Mouse (Mus musculus) right cerebral cortex, postnatal 14 days (tissue): ENCODE results near the gene Lsm6.
"Not testable (repeated sequence)": the region's sequence is repeated elsewhere in the genome, so short reads cannot be mapped to it uniquely, and the experiment has no call there.

ENCODE experiments used
- DNase-seq: peaks from one replicate; pipeline ENCODE4 v3.0.0; 2022

The Lsm6 gene

DNA sequence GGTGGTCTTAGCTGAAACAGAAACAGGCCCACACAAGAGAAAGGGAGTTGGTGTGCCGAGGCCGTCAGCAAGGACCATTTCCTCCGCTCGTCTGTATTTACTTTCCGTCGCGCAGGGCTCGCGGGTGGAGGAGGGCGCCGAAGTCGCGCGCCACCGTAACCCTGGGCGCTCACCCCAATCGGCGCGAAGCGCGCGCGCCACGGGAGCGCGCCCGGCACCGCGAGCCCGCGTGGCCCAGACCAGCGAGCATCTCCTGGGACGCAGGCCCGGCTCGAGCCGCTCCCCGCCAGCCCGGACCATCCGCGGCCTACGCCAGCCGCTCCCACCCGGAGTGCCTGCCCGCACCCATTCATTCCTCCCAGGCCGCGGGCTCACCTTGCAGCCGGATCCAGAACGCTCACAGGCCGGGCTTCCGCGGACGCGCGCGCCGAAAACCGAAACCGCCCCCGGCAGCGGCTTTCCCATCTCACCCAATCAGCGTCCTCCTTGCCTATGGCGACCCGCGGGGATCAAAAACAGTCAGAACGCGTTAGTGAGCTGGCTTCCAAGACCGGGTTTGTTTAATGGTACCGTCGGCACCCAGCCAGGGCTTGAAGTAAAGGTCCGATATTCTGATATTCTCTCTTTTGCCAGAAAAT lies at the start of gene Lsm6:
Gene Lsm6, minus strand, starts transcription at position 468 of the 638 bp plus-strand sequence.
- DNase-seq: peak; percentile 99

DNA sequence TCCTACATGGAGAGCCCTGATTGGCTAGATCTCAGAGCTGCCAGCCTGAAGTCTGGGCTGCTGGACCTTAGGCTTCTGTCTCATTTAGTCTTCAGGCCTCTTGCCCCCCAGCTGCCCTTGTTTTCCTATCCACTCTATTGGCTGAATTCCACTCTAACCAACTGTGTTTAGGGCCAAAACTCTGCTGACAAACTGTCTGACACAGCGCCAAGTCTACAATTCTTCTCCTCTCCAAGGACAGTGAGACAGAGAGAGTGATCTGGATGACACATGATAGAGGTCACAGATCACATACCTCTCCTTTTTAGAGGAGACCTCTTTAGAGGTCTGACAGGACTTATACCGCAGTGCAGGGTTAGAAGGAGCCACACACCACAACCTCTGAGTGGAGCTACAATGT lies 46.1 kb upstream of the Lsm6 start:
- DNase-seq: no peak

DNA sequence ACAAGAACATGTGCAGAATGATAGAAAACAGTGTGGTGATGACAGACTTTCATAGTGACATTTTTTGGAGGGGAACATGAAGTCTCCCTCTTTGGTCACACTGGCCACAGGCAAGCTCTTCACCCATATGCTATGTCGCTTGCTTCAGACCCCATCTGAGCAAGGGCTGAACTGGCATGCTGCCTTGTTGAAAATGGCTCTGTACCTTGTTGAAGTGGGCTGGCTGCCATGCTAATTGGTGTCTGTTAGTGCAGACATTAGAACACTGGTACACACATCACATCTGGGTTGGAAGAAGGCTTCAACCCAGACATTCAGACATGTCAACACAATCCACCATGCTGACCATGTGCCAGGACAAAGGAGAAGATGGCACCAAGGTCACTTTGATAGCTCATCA lies 42.1 kb upstream of the Lsm6 start:
- DNase-seq: no peak

DNA sequence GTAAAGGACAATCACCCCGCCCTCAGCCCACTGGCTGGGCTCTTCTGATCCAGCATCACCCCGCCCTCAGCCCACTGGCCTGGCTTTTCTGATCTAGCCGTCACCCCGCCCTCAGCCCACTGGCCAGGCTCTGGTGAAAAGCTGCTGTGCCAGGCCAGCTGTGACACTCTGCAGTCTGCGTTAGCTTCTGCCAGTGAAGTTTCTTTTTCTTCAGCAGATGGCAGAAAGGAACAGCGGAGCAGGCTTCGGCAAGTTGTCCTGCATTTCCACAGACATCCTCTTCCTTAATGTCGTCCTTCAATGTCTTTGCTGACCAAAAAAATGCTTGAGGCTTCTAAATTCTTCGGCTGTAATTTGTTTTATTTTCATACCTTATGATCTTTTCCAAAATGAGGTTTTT lies 41.1 kb upstream of the Lsm6 start:
- no peak for DNase-seq

DNA sequence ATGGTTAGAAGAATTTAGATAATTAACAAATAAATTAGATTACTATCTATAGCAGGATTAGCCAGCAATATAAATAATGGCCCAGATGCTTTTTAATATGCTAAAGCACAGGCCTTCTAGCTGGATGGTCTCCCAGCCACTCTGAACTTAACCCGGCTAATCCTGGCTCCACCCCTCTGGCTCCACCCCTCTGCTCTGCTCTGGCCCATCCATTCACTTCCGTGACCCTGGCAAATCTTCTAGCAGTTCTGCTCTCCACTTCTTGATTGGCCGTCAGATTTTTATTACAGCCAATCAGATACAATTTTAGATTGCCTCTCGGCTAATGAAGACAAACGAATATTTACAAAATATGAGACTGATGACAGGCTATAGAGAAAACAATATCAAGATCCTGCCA lies 39.8 kb upstream of the Lsm6 start:
- no peak for DNase-seq

DNA sequence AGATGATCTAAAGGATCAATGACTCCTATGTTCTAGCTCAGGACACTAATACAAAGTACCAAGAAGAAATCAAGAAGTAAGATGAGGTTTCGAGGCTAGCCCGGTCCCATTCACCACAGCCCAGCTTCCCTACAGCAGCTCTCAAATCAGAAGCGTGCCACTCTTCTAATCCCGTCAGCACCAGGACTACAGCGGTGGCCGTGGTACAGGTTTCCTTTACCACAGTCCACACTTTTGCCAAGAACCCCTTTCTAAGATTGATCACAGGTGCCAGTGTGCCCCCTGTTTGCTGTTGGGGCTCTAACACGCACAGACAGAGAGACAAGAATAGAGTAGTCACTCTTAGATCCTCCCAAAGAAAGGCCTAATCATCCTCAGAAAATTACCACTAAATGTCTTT lies 36.5 kb upstream of the Lsm6 start:
- DNase-seq: no peak

DNA sequence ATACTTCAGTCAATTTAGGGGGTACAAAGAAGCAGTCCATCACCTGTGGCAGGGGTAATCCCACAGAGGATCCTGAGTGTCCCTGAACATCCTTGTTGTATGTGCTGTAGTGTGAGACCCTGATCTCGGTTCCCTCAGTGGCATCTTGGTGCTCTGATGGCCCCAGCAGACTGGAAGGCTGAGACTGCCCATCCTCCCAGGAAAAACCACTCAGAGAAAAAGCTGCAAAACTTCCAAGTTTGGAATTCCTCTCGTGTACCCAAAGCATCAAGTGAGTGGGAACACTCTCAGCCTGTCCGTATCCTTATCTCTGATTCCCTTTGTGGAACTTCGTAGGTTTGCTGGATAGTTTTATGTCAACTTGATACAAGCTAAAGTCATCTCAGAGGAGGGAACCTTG lies 31.3 kb upstream of the Lsm6 start:
- no peak for DNase-seq

DNA sequence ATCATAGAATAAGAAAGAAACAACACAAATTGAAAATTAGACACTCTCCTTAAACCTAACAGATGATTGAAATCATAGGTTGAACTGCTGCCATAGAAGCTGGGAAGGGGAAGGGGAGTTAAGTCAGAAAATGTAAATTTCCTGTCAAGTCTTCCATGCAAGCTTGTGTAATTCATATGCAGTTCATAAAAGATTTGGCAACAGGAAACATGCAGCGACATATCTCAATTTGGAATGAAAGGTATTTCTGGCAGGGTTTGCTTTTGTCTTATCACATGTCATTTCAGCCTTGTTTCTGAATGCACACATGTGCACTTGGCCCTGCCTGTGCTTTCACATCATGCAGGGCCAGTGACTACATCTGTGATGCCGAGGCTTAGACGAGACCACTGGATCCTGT lies 26.3 kb upstream of the Lsm6 start:
- DNase-seq: no peak

DNA sequence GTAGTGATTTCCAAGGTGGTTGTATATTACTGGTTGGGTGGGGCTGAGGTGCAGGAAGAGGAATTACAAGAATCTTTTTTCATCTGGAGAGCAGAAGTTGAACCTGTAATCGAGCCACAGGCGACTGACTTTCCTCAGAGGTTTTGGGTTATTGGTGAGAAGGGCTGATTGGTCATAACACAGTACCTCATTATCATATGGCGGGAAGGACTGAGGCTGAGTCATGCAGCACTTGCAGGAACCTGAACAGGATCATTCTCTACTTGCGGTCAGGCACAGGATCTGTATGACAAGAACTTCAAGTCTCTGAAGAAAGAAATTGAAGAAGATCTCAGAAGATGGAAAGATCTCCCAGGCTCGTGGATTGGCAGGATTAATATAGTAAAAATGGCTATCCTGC lies 23.6 kb upstream of the Lsm6 start:
- DNase-seq: no peak

DNA sequence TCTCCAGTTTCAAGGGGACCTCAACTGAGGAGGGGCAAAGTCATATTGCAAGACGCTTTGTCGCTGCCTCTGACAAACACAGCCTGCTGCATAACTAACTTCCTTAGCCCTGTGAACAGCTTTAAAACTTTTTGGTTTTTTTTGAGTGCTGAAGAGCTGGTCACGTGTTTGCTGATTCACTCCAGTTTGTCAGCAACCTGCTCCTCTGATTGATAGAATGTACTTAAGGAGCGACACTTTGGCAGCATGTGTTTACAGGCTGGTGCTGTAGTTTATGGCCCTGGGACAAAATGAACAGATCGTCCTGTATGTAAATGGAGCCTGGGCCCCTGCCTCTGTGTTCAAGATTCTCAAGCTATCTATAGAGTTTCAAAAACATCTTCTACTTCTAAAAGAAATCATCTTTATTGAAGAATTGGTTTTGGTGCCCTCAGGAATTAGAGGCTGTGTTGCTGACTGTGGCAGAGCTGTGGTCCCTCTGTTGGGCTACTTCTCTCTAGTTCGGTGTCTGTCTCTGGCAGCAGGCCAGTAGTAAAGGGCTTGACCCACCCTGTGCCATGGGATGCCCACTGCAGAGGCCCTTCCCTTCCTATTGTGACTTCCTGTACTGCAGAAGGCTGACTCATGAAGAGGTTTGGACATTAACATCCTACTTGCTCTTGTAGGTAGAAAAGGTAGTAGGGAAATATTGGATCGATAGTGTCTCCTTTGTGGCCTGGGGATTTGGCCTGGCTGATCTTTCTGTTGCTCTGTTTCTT lies 17.9 kb upstream of the Lsm6 start:
- DNase-seq: no peak

DNA sequence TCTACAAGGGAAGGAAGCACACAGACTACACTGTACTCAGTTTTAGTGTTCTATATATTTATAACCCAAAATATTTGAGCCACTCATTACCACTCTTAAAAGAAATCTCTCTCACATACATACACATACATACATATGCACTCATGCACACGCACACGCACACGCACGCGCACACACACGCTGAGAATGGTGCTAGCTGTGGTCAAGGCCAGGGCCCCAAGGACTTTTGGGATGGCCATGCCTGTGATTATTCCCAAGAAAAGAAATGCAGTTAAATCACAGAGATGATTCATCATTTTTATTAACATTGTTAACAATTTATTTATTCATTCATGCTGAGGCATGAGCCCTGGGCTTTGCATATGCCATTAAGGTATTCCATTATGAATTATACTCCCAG lies 15.2 kb upstream of the Lsm6 start:
- no peak for DNase-seq

DNA sequence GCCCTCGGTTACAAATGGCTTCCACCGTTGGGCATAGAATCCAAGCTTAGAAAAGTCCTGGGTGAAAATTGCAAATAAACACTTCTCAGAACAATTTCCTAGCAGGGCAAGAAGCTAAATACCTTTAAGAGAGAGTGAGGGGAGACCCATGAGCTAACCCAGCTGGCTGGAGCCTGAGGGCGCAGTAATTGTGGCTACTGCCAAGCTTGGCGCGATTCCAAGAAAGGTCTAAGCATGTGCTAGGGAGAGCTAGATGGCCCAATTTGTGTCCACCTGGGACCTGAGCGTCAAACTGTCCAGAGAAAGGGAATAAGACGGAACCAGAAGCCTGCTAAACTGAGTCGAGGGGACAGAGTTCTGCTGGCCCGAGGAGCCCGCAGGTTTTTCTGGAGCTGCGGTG lies 7.5 kb upstream of the Lsm6 start:
- DNase-seq: no peak

DNA sequence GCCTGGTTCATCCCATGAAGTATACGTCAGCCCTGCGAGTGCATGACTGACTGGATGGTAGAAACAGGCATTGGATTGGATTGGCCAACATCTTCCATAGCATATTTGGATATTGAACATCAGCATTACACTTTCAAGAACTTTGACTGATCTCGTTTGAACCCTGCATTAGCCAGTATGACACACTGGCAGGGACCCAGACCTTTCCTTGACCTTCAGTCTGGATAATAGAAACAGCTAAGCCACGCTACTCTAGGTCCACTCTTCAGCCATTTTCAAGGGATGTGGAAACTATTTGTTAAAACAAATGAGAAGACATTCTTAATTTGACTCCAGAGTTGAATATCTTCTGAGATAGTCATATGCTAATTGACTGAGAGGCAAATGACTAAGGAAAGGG lies 3.6 kb upstream of the Lsm6 start:
- no peak for DNase-seq

DNA sequence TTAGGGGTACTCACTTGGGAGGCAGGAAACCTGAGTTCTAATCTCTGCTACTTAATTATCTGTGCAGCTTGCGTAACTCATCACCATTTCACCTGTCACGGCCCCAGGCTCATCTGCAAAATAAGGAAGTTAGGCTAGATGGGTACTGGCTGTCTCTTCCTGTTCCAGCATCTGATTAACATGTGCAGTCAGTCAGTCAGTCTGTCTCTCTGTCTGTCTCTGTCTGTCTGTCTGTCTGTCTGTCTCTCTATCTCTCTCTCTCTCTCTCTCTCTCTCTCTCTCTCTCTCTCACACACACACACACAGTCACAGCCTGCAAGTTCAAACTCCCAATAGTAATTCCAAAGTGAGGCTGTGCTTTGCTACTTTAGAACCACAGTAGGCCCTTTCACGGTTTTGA lies 967 bp downstream of the Lsm6 start:
- not testable (repeated sequence) for DNase-seq

DNA sequence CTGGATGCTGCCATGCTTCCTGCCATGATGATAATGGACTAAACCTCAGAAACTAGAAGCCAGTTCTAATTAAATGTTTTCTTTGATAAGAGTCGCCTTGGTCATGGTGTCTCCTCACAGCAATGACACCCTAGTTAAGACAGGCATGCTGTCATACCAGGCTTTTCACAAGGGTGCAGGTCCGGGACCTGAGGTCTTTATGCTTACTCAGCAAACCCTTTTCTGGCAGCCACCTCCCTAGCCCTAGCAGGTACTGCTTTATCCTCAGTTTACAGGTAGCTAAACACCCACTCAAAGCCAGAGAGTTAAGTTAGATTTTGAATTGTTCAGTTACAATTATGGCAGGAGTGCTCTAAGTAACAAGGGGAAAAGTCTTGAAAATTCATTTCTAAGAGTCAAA lies 6.2 kb downstream of the Lsm6 start:
- no peak for DNase-seq

DNA sequence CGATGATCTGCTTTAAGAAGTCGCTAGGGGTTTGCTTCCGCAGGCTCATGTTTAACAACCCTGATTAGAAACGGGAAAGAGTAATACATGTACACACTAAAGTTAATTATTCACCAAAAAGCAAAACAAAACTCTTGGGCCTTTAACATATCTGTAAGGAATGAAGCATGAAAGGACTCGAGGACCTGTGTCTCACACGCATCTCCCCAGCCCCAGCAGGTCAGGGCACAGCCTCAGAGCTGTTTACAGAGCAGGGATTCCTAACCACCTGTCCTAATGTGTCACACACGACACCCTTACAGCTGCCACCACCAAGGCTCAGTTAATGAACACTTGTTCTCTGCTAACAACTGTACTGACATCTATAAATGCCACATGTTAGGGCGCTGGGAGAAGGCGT lies 7.9 kb downstream of the Lsm6 start:
- no peak for DNase-seq

DNA sequence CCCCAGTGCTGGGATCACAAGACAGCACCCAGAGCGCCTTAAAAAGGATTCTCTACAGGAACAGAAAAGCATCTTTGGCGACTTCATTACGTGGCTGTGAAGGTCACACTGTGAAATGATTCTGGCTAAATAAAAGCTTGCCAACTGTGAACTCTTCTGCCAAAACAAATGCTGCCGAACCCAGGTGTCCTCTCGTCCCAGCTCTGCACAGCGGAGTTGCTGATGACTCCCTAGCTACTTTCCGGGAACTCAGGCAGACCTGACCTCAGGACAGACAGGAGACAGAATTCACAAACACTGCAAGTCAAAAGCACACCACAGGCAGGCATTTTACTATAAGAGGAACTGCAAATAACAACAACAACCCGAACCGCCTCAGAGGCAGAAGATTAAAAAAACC lies 8.5 kb downstream of the Lsm6 start:
- no peak for DNase-seq

DNA sequence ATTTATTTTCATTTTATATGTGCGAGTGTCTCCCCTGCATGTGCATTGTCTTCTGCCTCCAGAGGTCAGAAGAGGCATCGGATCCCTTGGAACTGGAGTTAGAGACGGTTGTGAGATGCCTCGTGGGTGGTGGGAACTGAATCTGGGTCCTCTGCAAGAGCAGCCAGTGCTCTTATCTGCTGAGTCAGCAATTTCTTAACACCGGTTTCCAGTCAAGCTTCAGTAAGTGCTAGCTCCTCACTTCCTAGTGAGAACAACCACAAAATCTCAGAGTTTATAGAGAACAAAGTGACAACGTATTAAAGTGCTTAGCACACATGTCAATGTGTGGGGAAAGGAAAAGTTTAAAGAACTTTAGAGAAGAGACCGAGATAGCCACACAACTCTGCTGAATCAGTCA lies 9.2 kb downstream of the Lsm6 start:
- DNase-seq: no peak

DNA sequence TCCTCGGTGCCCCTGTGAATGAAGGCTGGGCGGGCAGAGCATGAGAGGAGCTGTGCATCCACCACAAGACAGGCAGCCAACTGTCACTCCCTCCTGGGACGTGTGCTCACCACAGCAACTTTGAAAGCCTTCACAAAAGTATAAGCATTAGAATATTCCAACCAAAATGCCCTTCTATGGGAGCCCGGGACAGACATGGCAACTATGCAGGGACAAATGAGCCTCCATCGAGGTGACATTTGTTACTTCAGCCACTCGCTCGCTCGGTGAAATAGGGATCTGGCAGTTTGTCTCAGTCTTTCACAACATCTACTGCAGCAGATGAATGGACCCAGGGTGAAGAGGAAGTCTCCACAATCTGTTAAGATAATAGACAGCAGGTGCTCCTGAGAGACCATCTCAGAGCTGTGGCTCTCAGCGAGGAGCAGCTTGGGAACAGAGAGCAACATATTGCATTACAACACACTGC lies 10.7 kb downstream of the Lsm6 start:
- DNase-seq: no peak

DNA sequence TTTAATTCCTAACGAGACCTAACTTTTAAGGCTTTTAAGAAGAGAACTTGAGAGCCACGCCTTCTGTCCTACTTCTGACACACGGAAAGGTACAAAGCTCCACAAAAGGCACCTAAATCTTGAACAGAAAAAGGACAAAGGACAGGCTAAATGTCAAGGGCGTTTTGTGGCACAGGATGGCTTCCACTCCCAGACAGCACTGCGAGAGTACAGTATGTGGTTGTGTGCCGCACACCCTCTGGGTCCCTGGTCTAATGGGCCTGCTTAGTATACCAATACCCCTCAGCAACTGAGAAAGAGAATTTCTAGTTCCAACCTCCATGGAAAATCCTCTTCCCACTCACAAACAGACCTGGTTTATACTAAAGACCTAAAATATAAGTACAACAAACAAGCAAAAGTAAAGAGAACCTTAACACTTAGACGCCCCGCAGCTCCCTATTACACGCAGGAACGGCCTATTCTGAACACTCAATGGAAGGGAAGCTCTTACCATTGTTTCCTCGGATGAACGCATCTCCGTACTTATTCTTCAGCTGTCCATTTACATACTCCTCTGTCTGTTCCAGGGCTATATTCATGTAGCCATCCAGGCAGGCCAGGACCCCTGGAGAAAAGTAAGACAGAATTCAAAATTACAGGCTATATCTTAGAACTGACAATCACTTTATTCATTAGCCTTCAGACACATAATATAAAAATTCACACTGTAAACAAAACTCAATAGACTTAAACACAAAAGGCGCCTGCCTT lies 11.3 kb downstream of the Lsm6 start:
- no peak for DNase-seq

DNA sequence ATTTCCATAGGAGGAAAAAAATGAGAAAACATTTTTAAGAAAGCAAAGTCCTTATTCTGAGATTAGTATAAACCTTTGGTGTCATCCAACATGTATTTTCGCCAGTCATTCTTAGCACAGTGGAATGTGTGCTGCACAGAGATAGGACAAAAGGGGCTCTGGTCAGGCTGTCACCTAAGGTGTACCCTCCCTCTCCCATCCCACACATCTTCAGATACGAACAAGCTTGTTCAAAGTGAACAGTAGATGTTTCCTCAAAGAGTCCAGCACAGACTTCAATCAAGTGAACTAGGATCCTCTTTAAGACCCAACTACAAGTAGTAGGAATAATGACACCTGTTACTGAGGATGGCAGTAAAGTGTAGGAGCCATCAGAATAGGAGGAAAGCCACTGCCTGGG lies 12.1 kb downstream of the Lsm6 start:
- DNase-seq: no peak

DNA sequence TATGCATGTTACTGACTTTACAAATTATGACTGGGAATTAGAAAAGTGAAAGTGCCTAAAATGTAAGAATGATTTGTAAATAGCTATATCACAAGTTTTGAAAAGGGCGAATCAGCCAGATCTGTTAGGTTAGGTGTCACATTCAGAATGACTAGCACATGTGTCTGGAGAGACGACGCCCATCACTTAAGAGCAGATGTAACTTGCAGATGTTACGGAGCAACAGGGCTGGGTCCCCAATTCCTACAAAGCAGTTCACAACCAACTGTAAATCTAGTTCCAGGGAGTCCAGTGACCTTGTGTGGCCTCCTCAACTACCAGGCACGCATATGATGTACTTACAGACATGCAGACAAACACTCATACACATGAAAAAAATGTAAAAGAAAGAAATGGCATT lies 12.5 kb downstream of the Lsm6 start:
- DNase-seq: no peak

DNA sequence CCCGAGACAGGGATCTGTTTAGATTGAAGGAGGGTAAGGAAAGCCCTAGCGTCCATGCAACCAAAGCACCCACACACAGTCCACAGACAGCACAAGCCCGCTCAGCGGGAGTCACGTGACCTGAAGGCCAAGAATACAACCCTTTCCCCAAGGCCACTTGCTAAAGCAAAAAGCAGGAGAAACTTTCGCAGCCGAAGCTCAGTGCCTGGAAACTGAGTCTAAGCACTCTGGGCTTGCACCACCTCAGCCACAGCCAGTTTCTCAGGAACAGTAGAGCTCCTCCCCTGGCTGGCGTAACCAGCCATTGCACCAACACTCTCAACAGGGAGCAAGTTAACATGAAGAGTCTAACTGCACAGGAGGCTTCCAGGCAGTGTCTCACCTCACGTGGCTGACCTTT lies 13.7 kb downstream of the Lsm6 start:
- no peak for DNase-seq

DNA sequence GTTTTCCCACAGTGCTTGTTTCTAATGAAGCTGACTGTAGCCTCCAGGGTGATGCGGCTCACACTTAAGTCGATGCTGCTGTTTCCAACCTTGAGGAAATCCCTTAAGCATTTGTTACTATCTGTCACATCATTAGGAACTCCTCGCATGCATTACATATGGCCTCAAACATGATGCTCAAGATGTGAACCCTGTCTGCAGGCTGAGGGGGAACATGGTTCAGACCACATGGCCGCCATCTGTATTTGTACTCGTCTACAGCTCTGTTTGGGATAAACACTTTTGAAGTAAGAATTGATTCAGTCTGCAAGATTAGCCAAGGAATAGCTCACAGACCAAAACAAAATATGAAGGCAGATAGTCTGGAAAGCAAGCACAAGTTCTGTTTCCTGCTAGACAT lies 14.9 kb downstream of the Lsm6 start:
- no peak for DNase-seq
